Comparison of ENCODE assay signal across 7 mouse cellular contexts in the genomic region with DNA sequence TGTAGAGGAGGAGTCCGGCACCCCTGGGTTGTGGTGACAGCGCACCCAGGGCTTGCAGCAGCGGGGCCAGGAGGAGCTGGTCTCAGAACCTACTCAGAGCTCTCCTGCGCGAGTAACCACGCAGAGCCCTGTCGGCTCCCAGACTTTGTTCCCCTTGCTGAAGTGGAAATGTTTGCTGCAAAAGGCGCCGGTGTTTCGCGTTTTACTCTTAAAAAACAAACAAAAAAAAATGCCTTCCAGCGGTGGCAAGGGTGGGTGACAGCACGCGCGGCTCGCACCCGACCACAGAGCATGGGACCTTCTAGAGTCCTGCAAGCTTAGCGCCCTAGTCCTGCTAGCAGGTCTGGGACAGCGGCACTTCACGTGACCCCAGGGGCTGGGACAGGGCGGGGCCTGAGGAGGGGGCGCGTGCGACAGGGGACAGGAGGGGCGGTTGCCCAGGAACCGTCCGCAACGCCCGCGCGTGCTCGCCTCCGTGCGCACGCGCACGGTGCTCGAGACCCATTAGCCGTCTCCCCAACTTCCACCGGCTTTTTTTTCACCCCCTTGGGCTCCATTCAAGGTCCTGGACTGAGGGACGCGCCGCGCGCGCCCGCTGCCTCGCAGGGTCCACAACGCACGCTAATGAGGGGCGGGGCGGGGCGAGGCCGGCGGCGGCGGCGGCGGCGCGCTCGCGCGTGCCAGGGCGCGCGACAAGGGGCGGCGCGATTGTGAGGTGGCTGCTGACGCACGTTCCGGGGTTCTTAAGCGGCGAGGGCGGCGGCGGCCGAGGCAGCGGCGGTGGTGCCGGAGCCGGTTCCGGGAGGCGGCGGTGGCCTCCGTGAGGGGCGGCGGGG. TPM values are rescaled to one million over a fixed set of nuclear protein-coding genes. Genes with fewer than 3 reads are reported as not detected.
A peak's percentile ranks its signal among the peaks of the same experiment; 100 is the strongest.
DNase-seq lines count a peak whose midpoint lies in the region; ATAC-seq lines count a peak whose summit lies in the region.

Gene Cpeb2, plus strand, starts transcription at position 691 of the 836 bp plus-strand sequence.

- peak; percentile 45 for ATAC-seq in granulocyte monocyte progenitor cell, adult 5-6 weeks (replicated peaks; ENCODE audit: poor library complexity, severe bottlenecking)
- ATAC-seq in midbrain, embryonic 13.5 days, result peak; percentile 93

- peak within 1 kb of the TSS; percentile 99 for H3K9ac ChIP-seq in midbrain, embryonic 13.5 days (replicated peaks)

- no peaks in the 10 kb centered on the region for H3K36me3 ChIP-seq in limb, embryonic 10.5 days
- H3K36me3 ChIP-seq in midbrain, embryonic 13.5 days, result no peaks in the 10 kb centered on the region

- peaks cover 32% of the 10 kb centered on the region for H3K27me3 ChIP-seq in limb, embryonic 10.5 days (ENCODE audit: low read depth, poor library complexity, severe bottlenecking)
- H3K27me3 ChIP-seq in midbrain, embryonic 13.5 days, result peaks cover 6% of the 10 kb centered on the region; the same call in 1 of the 2 replicates

- peaks cover 12% of the 10 kb centered on the region for H3K4me1 ChIP-seq in limb, embryonic 10.5 days
- peaks cover 13% of the 10 kb centered on the region for H3K4me1 ChIP-seq in midbrain, embryonic 13.5 days (replicated peaks)

- H3K9me3 ChIP-seq in limb, embryonic 10.5 days (replicated peaks), result no peaks in the 10 kb centered on the region
- no peaks in the 10 kb centered on the region for H3K9me3 ChIP-seq in midbrain, embryonic 13.5 days

- peak within 1 kb of the TSS; percentile 82 for H3K4me3 ChIP-seq in limb, embryonic 10.5 days
- peak within 1 kb of the TSS; percentile 97 for H3K4me3 ChIP-seq in midbrain, embryonic 13.5 days (replicated peaks)

- H3K4me2 ChIP-seq in midbrain, embryonic 13.5 days (replicated peaks), result peak within 1 kb of the TSS; percentile 80

- under 1% methylated on average over 89 of the region's 89 CpGs for WGBS in limb, embryonic 10.5 days
- under 1% methylated on average over 86 of the region's 89 CpGs for WGBS in midbrain, embryonic 13.5 days

- H3K27ac ChIP-seq in limb, embryonic 10.5 days, result peak within 1 kb of the TSS; percentile 87
- peak within 1 kb of the TSS; percentile 100 for H3K27ac ChIP-seq in midbrain, embryonic 13.5 days

- peak; percentile 99 for DNase-seq in adrenal gland, adult 2 months
- peak; percentile 89 for DNase-seq in embryo, embryonic 11.5 days (ENCODE audit: low read depth, low spot score)
- peak; percentile 98 for DNase-seq in kidney, adult 11 months
- peak; percentile 92 for DNase-seq in limb, embryonic 10.5 days (ENCODE audit: low spot score)
- peak; percentile 73 for DNase-seq in spleen, adult 12 weeks (ENCODE audit: low spot score)

RNA-seq across cellular contexts. Expression of gene Cpeb2, which starts in this region (rescaled TPM):
- total RNA-seq in adrenal gland, adult 2 months (2021), result 10 to 100 TPM; 20.7 to 53.9 TPM
- polyA plus RNA-seq in adrenal gland, adult 2 months (2012; rRNA removed), result 24.8 and 48.0 TPM in 2 replicates
- 2.5 and 6.4 TPM in 2 replicates for total RNA-seq in granulocyte monocyte progenitor cell, adult 5-6 weeks (2014; fragmentation: Nextera tagmentation)
- 2.5 TPM in 2 replicates for total RNA-seq in granulocyte monocyte progenitor cell, adult 5-6 weeks (2017)
- 0.53 and 1.5 TPM in 2 replicates for polyA plus RNA-seq in limb, embryonic 10.5 days (2016; fragmentation: Nextera tagmentation; extraction: Ambion mirVana)
- 10.9 and 12.1 TPM in 2 replicates for polyA plus RNA-seq in midbrain, embryonic 13.5 days (2015; fragmentation: Nextera tagmentation; extraction: Ambion mirVana)

Comparison
In these comparisons a context has a peak if more than half of its experiments do, and no peak if none do; other contexts are left out.
1. Peak in every context shown above with its lines: DNase-seq, ATAC-seq, H3K4me3 ChIP-seq and H3K27ac ChIP-seq.